Mouse (Mus musculus): ENCODE data around the gene Kctd2.
A peak's percentile ranks its signal among the peaks of the same experiment; 100 is the strongest.
"Not testable (repeated sequence)": the region's sequence is repeated elsewhere in the genome, so short reads cannot be mapped to it uniquely, and the experiment has no call there.

Kctd2 gene

DNA sequence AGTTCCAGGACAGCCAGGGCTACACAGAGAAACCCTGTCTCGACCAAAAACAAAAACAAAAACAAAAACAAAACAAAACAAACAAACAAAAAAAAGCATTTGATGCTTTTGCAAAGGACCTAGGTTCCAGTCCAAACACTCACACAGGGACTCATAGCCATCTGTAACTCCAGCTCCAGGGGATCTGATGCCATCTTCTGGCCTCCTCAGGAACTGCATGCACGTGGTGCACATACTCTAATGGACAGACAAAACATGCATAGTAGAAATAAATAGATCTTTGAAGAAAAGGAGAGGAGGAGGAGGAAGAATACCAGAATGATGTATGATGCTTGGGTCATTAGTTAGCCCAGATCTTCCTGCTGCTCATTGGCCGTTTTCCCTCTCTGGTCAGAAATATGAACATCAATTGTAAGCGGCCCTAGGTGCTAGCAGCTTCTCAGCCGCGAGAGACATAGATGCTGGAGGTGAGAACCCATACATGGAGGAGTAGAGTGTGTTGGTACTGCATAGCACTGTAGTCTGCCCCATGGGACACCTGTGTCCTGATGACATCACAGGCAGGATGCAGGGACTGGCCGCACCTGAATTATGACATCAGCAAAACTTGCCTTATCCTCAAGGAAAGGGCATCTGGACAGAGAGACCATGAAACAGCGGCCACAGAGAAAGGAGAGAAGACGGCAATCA, 20.1 kb downstream of the Kctd2 start, which contains the start of gene Trim80:
Trim80 (plus strand) TSS at position 640 of the 690 bp plus-strand sequence.
- no peak for DNase-seq

DNA sequence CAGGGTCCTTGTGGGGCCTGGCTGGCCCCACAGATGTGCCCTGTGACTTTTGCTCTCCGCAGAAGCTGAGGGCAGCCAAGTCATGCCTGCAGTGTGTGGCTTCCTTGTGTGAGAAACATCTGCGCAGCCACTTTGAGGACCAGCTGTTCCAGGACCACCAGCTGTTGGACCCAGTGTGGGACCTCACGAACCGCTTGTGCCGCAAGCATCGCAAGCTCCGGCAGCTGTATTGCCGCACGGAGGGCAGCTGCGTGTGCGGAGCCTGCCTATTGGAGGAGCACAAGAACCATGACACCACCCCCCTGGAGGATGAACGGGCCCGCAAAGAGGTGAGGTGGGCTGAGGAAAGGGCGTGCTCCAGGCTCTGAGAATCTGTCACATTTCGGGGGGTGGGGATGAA, 21.5 kb downstream of the Kctd2 start:
- DNase-seq, result no peak

DNA sequence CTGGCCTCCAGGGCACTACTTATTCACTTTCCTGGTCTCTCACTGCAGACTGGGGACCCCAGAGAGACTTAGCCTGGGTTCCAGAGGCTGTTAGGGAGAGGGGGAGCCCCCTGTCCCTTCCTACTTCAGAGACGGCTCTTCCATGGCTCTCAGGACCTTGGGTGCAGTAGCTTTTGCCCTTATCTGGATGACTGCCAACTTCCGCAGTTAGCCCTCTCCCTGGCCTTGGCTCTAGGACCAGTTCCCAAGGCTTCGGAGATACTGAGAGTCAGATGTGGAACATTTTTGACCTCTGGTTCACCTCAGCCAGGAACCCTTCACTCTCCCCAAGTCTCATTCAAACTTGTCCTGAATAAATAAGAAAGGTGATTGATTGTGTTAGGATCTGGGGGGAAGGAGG, 27.0 kb downstream of the Kctd2 start:
- no peak for DNase-seq

DNA sequence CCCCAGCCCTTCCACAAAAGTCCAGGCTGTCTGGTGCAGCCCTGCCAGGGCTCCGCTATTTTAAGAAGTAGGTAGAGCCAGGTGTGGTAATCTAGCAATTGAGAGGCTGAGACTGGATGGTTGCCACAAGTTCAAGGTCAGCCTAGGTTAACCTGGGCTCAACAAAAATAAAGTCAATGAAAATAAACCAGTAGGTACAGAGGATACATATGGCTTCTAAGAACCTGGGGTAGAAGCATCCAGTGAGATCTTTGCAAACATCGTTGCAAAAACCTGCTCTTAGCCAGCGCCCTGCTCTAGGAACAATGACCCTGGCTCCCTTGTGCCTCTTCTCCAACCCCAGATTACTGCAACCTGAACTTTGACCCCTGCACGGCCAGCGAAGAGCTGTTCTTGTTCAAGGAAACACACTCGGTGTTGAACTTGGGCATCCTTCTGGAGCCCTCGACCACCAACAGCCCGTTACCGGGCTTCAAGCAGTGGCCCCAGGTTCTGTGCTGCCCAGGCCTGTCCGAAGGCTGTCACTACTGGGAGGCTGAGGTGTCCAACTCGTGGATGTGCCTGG, 27.5 kb downstream of the Kctd2 start:
- DNase-seq, result no peak

DNA sequence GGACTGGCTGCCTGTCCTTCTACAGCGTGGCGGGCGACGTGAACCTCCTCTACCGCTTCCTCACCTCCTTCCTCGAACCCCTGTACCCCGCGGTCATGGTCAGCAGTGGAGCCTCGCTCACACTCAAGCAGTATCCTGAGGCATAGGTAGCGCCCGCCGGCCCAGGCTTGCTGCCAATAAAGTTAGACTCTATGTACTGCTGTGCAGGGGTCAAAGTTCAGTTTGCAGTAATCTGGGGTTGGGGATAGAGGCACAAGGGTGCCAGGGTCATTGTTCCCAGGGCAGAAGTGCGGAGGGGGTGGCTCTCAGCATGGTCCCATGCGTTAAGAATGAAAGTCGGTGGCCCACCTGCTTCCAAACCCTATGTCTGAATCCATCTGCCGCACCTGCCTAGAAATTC, 28.1 kb downstream of the Kctd2 start:
- no peak for DNase-seq

DNA sequence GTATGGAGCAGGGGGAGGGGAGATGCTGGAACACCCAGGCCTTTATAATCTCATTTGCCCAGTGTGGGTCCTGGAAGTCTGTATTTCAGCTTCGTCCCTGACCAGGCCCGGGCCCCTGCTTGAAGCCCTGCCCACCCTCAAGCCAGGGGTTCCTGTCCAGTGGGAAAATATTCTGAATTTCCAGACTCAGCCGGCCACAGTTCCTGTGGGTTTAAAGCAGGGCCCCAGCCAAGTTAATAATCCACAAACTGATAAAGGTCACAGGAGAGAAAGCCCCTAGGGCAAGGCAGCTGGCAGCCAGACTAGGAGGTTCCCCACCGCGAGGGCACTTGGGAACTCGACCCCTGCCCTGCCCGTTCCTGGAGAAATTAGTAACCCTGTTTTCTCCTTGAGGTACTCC, 29.1 kb downstream of the Kctd2 start:
- DNase-seq, result no peak

DNA sequence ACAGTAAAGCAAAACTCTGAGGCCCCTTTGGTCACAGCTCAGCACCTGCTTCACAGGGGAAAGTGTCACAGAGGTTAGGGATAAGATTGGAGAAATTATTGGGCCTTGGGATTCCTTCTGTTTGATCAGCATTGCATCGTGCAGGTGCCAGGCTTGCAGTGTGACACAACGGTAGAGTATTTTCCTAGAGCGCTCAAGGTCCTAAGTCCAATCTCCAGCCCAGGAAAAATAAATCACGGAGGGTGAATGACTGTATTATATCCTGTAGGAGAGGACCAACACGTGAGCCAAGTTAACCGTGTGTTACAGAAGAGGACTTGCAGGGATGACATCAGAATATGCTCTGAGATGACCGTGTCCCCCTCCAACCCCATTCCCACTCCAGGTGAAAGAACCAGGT, 30.2 kb downstream of the Kctd2 start:
- DNase-seq, result no peak

DNA sequence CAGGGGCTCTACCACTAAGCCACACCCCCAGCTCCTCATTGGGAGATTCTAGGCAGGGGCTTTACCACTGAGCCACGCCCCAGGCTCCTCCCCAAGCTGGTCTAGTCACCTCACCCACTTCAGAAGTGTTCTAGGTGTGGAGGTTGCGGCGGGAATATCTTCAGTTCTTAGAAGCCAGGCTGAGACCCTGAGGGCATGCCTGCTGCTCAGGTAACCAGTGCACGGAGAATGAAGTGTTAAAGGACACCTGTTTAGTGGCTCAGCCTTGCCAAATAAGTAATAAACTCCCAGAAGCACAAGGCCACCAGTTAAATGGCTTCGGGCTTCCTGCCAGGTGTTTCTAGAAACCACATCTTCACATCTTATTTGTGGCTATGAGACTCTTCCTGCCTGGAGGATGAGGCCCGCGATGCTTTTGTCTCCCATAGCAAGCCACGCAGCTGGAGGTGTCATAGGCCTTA, 31.9 kb downstream of the Kctd2 start:
- DNase-seq, result no peak

DNA sequence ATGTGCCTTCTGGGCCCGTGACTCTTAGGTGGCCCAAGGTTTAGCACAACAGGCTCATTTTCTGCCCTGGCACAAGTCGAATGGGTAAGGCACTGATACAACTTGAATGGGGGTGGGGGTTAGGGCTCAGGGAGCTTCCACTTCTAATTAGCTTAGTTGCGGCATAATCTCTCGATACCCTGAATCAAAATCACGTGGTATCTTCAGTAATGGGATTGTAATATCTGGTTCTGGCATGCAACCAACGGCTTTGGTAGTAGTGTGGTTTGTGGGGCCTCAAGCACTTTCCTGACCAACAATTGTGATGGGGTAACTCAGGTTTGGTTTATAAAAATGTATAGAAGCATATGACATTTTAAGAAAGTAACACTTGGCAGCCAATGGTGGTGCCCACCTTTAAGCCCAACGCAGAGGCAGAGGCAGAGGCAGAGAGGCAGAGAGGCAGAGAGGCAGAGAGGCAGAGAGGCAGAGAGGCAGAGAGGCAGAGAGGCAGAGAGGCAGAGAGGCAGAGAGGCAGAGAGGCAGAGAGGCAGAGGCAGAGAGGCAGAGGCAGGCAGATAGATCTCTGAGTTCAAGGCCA, 32.4 kb downstream of the Kctd2 start:
- DNase-seq, result no peak

DNA sequence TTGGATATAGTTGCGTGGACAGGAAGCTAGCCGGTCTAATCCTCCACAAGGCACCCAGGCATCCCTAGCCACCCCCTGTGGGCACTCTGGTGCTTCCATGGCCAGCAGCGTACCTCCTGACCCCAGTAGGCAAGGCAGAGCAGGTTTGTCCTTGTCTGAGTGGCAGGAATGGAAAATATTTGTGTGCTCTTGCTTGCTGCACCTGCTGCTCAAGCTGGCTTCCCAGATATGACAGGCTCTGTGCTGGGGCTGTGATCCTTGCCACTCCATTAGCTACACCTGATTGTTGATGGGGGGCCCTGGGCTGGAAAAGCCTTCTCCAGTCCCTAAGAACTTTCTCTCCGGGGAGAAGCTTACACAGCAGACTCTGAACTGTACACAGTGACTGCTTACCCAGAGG, 33.4 kb downstream of the Kctd2 start:
- no peak for DNase-seq

DNA sequence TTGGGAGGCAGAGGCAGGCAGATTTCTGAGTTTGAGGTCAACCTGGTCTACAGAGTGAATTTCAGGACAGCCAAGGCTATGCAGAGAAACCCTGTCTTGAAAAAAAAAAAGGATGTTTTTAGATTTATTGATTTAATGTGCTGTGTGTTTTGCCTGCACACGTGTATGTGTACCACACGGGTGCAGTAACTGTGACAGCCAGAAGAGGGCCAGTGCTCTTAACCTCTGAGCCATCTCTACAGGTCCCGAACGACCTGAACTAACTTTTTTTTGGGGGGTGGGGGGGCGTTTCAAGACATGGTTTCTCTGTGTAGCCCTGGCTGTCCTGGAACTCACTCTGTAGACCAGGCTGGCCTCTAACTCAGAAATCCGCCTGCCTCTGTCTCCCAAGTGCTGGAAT, 34.9 kb downstream of the Kctd2 start:
- DNase-seq, result not testable (repeated sequence)

DNA sequence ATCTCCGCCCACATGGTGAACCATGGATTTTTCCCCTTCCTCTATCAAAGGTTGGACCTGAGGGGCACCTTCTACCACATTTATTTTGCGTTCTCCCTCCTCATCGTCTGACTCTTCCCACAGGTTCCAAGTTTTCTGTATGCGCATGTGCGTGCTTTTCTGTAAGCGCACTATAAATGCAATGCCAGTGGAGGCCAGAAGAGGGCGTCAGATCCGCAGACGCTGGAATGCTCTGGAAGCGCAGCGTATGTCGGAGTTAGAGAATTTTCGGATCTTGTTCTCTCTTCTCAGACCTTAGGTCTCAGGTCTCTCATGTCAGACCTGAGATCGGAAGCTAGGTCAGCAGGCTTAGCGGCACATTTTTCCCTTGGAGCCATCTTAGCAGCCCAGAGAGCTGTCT, 35.7 kb downstream of the Kctd2 start:
- no peak for DNase-seq

DNA sequence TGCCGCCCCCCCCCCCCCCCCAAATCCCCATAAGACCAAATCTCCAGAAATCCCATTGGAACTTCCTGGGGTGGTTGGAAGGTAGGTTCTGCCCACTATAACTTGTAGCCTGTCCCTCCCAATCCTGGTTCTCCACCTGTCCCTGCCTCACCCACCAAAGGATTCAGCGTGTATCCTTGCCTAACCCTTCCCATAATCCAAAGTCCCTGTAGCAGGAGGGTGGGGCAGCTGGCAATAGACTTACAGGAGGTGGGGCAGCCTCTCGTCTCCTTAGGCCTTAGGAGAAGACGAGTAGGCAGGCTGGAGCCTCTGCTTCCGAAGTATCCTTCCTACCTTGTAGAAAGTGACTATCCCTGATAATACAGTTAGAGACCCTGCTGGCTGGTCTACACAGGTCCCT, 36.3 kb downstream of the Kctd2 start:
- DNase-seq, result no peak

DNA sequence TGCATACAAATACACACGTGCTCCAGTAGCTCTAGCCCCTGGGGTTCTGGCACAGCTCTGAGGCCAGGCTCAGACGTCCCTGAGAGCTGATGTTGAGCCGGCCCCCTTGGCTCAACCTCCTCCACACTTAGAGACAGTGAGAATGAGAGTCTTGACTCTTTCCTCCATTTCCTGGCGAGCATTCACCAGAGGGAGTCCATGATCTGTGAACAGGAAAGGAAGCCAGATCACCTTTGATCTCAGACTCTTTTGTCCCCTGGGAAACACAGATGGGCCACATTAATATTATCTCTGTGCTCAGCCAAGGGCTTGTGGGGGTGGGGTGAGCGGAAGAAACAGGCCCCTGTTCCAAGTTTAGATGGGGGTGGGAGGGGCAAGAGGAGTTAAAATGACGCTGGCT, 37.5 kb downstream of the Kctd2 start:
- no peak for DNase-seq

DNA sequence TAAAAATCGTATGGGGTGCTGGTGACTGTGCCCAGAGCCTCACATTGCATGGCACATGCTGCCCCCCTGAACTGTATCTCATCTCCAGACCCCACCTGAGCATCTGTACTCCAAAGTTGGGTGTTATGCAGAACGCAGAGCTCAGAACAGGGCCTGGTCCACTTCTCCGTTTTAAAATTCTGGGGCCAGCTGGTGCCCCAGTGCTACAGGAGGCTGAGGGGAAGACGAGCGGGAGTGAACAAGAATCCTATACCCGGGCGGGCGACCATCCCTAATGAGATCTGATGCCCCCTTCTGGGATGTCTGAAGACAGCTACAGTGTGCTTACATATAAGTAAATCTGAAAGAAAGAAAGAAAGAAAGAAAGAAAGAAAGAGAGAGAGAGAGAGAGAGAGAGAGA, 41.0 kb downstream of the Kctd2 start:
- no peak for DNase-seq

DNA sequence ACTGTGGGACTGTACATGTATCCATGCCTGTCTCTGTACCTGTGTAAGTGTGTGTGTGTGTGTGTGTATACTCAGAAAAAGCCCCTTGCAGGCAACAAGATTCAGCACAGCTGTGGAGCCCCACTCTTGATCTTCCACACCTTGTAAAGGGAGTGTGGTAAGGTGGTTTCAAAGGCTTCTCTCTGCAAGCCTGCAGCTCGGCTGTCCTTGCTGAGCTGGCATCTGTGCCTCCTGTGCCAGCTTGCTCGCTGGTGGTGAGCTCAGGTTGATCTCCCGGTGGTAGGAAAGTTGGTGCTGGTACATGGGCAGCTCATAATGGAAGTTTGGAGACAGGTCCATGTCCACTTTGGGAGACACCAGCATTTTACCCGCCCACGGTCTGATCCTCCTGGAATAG, 41.9 kb downstream of the Kctd2 start:
- no peak for DNase-seq

DNA sequence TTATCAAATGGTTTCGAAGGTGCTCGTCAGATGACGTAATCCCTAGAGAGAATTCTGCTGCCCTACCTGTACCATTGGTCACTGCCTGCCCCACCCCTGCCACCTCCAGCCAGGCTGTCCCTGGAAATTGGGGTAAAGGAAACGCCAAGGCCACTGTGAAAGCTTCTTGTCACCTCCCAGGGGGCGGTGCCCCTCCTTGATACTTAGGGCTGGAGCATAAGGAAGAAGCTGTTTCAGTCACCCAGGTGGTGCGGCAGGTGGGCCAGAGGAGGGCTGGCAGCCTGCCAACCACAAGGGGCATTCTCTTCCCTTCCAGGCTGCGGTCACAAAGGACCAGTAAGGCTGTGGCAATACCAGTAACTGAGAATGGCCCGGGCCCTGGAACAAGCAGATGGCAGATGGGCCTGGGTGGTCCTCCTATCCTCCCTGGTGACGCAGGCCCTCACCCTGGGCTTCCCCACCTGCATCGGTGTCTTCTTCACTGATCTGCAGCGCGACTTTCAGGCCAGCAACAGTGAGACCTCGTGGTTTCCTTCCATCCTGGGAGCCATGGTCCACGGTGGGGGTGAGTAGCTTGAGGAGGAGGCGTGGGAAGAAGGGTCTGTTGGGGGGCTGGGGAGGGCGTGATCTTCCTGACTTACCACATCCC, 42.4 kb downstream of the Kctd2 start, which contains the start of gene Slc16a5:
Slc16a5 (plus strand) TSS at position 232 of the 649 bp plus-strand sequence.
- no peak for DNase-seq

DNA sequence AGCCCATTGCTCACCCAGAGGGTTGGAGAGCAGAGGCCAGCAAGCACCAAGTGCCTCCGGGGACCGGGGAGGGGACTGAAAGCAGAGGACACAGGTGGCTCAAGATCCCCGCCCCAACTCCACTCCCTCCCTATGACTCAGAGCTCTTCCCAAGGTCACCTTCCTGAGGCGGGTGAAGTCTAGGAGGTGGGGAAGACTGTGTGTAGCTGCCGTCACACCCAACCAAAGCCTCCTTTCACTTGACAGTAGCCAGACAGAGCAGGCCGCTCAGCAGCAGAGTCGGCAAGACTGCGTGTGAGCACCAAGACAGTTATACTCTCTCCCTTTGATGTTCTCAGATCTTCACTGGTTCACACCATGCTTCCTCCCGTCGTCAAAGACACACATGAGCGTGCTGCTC, 43.5 kb downstream of the Kctd2 start:
- no peak for DNase-seq

DNA sequence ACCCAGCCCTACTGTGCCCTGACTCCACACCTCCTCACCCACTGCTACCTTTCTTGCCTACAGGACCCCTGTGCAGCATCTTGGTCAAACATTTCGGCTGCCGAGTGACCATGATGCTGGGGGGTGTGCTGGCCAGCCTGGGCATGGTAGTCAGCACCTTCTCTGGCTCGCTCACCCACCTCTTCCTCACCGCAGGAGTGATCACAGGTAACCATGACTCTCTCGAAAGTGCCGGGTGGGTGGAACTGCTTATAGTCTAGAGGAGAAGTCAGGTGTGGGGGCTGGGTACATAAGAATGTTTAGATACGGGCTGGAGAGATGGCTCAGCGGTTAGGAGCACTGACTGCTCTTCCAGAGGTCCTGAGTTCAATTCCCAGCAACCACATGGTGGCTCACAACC, 44.9 kb downstream of the Kctd2 start:
- no peak for DNase-seq

DNA sequence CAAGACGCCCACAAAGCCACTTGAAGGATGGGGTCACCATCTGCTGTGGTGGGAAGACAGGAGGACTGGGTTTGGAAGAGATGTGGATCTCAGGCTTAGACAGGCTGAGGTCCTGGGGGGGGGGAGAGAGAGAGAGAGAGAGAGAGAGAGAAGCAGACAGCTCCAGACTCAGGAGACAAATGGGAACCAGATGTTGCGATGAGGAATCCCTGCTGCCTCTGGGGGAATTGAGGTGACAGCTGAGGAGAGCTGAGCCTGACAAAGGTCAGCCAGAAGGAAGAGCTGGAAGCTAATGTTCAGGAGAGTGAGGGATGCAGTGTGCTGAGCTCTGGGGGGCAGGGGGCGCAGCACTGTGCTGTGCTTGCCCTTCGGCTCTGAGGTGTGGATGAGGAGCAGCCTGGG, 47.3 kb downstream of the Kctd2 start:
- no peak for DNase-seq

DNA sequence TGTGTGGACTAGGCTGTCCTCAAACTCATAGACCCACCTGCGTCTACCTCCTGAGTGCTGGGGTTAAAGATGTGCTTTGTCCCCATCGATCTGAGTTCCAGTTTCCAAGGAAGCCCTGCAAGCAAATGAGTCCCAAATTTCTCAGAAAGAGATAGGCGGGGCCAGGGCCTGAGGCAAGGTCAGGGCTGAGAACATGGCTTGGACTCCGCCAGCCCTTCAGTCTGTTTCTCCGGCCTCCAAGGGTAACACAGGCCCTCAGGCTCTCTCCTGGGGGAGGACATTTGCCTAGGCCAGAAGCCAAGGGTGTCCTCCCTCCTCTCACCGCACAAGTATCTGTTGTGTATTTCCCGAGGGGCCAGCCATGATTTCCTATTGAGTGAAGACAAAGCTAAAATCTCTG, 52.3 kb downstream of the Kctd2 start:
- DNase-seq, result no peak

DNA sequence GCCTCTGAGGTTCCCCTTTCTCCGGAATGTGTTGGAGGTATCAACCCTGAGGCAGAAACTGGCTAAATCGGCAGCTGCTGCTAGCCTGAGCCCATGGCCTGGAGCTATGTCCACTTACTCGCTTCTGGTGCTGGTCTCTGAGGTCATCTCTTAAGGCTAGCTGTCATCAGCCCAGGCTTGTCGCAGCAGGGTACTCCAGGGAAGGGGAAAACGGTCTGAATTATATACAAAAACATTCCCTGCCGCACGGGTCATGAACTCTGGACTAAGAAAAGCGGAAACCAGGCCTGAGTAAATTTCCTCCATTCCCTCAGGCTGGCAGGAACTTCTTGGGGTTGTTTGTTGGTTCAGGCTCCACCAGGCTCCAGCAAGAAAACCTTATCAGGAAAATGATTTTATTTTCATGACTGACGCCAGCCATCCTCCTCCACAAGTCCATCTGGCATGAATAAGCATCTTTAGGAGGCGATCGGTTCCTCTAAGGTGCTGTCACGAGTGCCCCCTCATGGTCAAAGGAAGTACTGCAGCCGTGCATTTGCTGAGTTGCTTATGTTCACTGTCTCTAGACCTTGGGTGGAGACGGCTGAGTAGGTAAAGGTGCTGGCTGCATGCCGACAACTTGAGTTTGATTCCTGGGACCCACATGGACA, 53.8 kb downstream of the Kctd2 start:
- DNase-seq, result peak; percentile 99

DNA sequence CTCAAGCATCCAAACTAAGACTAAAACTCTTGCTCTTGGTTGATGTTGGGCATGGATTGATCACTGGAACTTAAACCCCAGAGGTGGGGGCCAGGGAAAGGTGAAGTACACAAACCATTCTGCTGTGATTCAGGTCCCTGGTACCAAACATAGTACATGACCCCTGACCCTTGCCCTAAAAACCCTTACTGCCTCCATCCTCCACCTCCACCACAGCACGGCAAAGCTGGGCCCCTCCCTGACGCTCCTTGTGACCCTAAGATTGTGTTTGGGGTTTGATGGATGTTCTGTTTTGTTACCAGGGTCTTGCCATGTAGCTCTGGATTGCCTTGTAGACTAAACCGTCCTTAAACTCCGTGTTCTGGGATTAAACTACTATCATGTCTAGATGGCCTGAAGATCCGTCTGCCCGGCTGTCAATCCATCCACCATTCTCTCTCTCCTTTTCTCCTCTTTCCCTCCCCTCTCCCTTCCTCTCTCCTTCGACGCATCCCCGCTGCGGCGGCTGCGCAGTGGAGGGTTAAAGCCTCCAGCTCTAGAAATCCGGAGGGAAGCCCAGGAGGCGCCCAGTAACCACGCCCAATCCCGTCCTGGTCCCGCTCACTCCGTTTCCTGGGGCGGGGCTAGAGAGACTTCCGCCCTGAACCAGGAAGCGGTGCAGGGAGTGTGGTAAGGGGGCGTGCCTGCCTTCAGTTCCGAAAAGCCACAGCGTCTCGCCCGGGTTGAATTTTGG, 55.3 kb downstream of the Kctd2 start, which contains the start of gene Armc7:
Armc7 (plus strand) TSS at position 643 of the 733 bp plus-strand sequence.
- DNase-seq, result peak; percentile 95
